Mouse (Mus musculus) bone marrow macrophage, adult 2 months (primary cell): ENCODE measurements at regions not wholly inside any gene's neighbourhood (a gene's known extent, or its start where the extent isn't known, plus 50 kb on each side); places are given as distances from the start of the nearest gene placed in this dataset.

ENCODE experiments used
- CTCF ChIP-seq: IDR thresholded peaks from 2 replicates; pipeline ENCODE4 v1.5.1; 2012; ENCODE audit warnings: low read depth, mild to moderate bottlenecking, low read length, moderate library complexity
- POLR2A ChIP-seq: IDR thresholded peaks from 2 replicates; pipeline ENCODE4 v1.6.1; 2012; ENCODE audit warnings: mild to moderate bottlenecking, low read depth, low read length, borderline replicate concordance

DNA sequence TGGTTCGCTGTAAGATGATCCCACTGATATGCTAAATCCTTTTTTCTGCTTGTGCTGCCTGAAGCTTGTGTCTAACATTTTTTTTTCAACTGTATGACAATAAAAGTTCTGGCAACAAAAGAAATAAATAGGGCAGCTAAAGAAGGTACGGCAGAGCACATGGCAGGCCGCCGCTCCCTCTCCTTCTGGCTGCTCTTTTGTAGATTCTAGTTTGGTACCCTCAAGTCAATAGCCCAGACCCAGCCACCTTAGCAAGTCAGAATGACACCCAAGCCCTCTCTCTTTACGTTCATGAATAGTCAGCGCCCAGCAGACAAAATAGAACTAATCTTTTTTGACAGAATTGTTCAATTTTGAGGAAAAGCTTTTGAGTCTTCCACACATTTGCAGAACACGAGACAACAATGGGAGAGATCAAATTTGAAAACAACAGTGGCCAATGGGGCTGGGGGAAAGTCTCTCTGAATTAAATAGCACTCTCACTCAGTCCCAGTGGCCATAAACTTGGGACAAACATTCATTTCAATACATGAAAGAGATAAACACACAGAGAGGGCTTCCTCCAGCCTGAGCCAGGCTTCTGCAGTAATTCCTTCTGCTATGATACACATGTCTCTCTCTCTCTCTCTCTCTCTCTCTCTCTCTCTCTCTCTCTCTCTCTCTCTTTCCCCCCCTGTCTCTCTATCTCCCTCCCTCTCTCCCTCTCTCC is 180.0 kb upstream of the Otx2 start:
- TF ChIP-seq POLR2A (no peak), CTCF (no peak)
